Mouse (Mus musculus) hindbrain, embryonic 16.5 days (tissue): ENCODE results near the gene Dnase1l3. TPM values are rescaled to one million over a fixed set of nuclear protein-coding genes. Genes with fewer than 3 reads are reported as not detected.

Source experiments
- ATAC-seq: fragments of 200-750 bp; cut with Nextera tagmentation; 2 replicates; pipeline ENCODE4 v1.8.0; 2017; ENCODE audit warnings: moderate TSS enrichment, moderate library complexity
- H3K27ac ChIP-seq: fragments of 300-500 bp; sonication (generic); 2 replicates; pipeline ENCODE4 v1.5.1; 2014; ENCODE audit warnings: low read depth, mild to moderate bottlenecking, control low read depth, low read length, moderate library complexity
- H3K27me3 ChIP-seq: fragments of 300-500 bp; sonication (generic); replicated peaks from 2 replicates; pipeline ENCODE4 v1.6.1; 2014; ENCODE audit warnings: low read length; ENCODE audit not compliant: control insufficient read depth, insufficient read depth
- H3K36me3 ChIP-seq: fragments of 300-500 bp; sonication (generic); 2 replicates; pipeline ENCODE4 v1.6.1; 2014; ENCODE audit warnings: mild to moderate bottlenecking, low read length, moderate library complexity, mixed read lengths; ENCODE audit not compliant: control insufficient read depth, insufficient read depth
- H3K4me1 ChIP-seq: fragments of 300-500 bp; sonication (generic); 2 replicates; pipeline ENCODE4 v1.6.1; 2014; ENCODE audit warnings: low read depth, low read length; ENCODE audit not compliant: control insufficient read depth, insufficient read depth
- H3K4me2 ChIP-seq: fragments of 300-500 bp; sonication (generic); 2 replicates; pipeline ENCODE4 v1.6.1; 2014; ENCODE audit warnings: mild to moderate bottlenecking, low read length, control low read depth, moderate library complexity
- H3K4me3 ChIP-seq: fragments of 300-500 bp; sonication (generic); 2 replicates; pipeline ENCODE4 v1.5.1; 2014; ENCODE audit warnings: mild to moderate bottlenecking, low read length, control low read depth, moderate library complexity
- H3K9ac ChIP-seq: fragments of 300-500 bp; sonication (generic); 2 replicates; pipeline ENCODE4 v1.6.1; 2014; ENCODE audit warnings: low read depth, mild to moderate bottlenecking, control low read depth, low read length, moderate library complexity
- H3K9me3 ChIP-seq: fragments of 300-500 bp; sonication (generic); 2 replicates; pipeline ENCODE4 v1.6.1; 2014; ENCODE audit warnings: mild to moderate bottlenecking, low read length, moderate library complexity; ENCODE audit not compliant: control insufficient read depth
- WGBS: fragments of 180-500 bp; shearing (Covaris S2); extraction: QIAGEN DNeasy Blood & Tissue Kit; methylation state at CpG from one replicate; pipeline ENCODE4 v1.1.7; 2014; 5-methylcytosine and 5-hydroxymethylcytosine counted together
- polyA plus RNA-seq: library from polyadenylated mRNA; unstranded; fragments of >200 nt; fragmentation: Nextera tagmentation; extraction: Ambion mirVana; gene quantifications from 2 replicates; pipeline ENCODE4 v1.2.1, GENCODE M21; 2015

Dnase1l3 gene
- polyA plus RNA-seq, 1 experiment from 2014 or later = 0.08 TPM

DNA sequence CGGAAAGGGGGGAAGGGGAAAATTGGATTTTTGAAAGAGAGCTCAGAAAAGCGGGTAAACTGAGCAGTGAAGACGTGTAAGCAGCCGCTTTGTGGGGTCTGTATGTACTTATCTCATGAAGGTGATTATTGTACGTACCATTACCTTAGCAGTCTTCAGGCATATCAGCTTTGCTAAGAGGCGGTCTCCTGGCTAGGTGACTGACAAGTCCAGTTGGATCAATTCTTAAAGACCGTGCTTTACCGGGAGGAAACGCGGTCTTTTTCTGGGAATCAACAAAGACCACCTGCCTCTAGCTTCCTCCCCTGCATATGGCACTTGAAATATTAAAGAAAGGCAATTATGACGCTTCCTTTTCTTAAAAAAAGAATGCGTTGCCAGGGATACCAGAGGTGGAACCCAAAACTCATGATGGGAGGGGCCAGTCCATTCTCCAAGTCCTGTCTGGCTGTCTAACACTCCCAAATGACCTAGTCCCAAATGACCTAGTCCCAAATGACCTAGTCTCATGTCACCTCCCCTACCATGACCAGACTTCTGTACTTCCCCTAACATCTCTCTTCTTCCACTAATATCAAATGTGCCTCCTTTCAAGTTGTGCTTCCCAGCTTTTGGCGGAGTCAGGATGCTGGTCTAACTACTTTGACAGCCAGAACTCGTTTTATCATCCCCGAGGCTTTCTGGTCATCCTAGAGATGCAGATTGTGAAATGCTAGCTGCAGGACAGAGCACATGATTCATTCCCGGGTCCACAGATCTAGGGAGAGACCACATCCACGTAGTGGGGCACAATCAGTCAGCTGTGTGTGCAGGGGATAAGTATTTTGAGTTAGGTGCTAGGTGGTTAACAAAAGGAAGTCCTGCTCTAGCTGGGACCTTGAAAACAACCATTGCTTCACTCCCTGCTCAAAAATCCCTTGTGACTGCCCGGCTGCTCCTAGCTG is 9.6 kb upstream of the Dnase1l3 start:
- Histone ChIP-seq H3K9me3 (no peaks in the 10 kb centered on the region), H3K27ac (peak overlapping the region; percentile 42; the same call in 1 of the 2 replicates), H3K27me3 (peaks cover 2% of the 10 kb centered on the region; the same call in 1 of the 2 replicates), H3K4me2 (peak overlapping the region; percentile 62), H3K4me1 (peaks cover 10% of the 10 kb centered on the region), H3K9ac (peak overlapping the region; percentile 66), H3K36me3 (no peaks in the 10 kb centered on the region), H3K4me3 (peak overlapping the region; percentile 54)
- 32% methylated on average over 18 of the region's 18 CpGs for WGBS
- ATAC-seq = no peak

DNA sequence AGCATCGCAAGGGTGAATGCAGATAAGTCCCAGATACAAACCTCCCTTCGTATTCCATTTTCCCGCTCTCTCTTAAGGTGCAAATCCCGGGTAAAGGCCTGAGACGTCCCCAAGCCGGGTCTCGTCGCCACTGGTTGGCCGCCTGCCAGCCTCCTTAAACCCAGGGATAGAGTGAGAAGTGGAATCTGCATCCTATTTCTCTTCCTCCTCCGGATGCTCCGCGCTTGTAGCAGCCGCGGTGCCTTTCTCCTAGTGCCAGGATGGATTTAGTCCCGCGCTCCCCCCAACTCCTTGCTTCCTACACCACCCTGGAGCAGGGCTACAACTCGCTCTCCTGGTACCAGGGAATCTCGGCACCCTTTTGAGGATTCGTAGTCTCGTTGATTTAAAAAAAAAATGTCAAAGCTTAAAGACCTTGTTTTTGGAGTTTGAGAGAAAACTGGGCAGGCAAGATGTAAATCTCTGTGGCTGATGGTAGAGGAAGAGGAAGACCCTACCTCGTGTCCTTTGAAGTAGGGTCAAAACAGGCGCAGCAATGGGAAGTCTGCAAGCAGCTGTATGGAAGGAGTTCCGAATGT is 8.8 kb upstream of the Dnase1l3 start:
- Histone ChIP-seq H3K36me3 (no peaks in the 10 kb centered on the region), H3K27ac (peak overlapping the region; percentile 42), H3K9ac (peak overlapping the region; percentile 66), H3K9me3 (no peaks in the 10 kb centered on the region), H3K4me2 (peak overlapping the region; percentile 62), H3K4me3 (peak overlapping the region; percentile 54), H3K27me3 (peaks cover 2% of the 10 kb centered on the region; the same call in 1 of the 2 replicates), H3K4me1 (peaks cover 10% of the 10 kb centered on the region)
- under 1% methylated on average over 22 of the region's 23 CpGs for WGBS
- ATAC-seq = peak; percentile 81

DNA sequence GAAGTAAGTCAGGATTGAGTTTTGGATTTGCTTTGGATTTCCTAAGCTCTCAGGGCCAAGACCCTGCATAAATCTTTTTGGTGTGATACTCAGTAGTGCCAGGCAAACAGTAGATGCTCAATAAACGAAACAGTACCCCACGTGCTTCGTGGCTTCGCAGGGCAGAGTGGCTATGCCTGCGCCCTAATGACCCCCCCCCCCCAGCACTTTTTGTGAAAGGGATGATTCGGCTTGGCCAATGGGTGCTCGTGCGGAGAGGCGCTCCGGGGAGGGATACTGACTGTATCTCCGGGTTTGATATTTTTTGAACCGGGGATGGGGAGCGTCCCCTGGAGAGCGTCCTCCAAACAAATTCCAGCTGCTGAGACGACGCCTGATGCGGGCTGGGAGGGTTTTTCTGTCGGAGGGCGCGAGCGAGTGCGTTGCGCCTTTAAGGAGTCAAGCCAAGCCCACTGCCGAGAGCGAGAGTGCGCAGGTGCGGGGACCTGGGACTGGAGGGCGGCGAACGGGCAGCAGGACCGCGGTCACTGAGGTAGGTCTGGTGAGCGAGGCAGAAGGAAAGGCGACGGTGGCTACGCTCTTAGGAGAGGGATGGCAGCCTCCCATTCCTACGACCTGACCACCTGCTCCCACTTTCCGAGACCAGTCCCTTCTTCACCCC is 8.2 kb upstream of the Dnase1l3 start, which contains the start of gene Abhd6:
Abhd6 (plus strand) TSS at position 471 of the 661 bp plus-strand sequence.
- 1% methylated on average over 37 of the region's 38 CpGs for WGBS
- Histone ChIP-seq H3K4me1 (peaks cover 10% of the 10 kb centered on the region), H3K27ac (peak within 1 kb of the TSS; percentile 42), H3K9ac (peak within 1 kb of the TSS; percentile 66), H3K4me2 (peak within 1 kb of the TSS; percentile 62), H3K27me3 (peaks cover 2% of the 10 kb centered on the region; the same call in 1 of the 2 replicates), H3K36me3 (no peaks in the 10 kb centered on the region), H3K9me3 (no peaks in the 10 kb centered on the region), H3K4me3 (peak within 1 kb of the TSS; percentile 54)
- peak; percentile 95 for ATAC-seq

DNA sequence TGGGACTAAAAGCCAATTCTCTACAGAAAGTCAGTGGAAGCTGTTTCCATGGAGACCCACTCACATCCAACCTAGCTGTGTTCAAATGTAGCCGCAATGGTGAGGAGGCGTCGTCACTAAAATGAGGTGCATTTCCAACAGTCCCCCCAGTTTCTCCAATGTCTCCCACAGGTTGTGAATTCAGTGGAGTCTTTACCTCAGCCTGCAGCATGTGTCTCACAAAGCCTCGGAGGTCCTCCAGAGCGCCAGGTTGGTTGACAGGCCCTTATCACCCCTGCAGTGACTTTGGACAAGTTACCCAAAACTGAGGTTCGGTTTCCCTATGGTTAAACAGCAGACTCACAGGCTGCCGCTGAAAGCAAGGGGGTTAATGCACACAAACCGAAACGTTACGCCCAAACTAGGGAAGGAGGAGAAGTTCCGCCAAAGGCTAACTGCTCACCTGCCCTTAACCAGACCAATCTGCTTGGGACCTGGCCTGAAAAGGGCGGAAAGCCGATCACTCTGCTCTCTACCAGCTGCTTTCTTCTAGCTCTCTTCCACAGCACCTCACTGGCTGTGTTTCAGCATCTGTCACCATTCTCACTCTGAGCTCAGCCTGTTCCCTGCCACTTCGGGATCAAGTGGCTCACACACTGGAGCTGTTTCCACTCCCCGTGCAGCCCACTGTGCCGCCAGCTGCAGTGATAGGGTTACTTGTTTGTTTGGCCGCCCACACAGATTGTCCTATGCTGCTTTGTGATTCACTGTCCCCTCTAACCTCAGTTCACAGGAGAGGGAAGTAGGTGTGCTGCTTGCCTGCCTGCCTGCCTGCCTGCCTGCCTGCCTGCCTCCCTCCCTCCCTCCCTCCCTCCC is 6.7 kb upstream of the Dnase1l3 start:
- Histone ChIP-seq H3K4me3 (no peak overlapping the region), H3K4me1 (peaks cover 10% of the 10 kb centered on the region), H3K27me3 (peaks cover 2% of the 10 kb centered on the region; the same call in 1 of the 2 replicates), H3K9ac (no peak overlapping the region), H3K9me3 (no peaks in the 10 kb centered on the region), H3K4me2 (no peak overlapping the region), H3K27ac (no peak overlapping the region), H3K36me3 (no peaks in the 10 kb centered on the region)
- no peak for ATAC-seq
- 22% methylated on average over 17 of the region's 17 CpGs for WGBS

DNA sequence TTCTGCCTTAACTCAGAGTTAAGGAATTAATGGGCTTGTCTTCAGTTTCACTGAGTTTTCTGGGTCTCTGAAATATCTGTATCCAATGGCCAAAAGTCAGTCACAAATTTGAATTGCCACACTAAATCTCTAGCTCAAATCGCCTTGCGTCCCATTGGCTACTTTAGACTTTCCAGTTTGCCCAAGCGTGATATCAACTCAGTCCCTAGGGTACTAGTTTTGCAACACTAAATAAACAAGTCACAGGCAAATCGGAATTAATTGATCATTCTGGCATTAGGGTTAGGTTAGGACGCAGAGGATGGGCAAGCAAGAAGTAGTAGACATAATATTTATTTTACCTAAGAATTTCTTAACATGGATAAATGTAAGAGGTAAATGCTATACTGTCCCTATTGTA is 5.9 kb upstream of the Dnase1l3 start:
- H3K4me1 ChIP-seq = peaks cover 10% of the 10 kb centered on the region
- WGBS = 90% methylated on average over 5 of the region's 5 CpGs
- H3K9ac ChIP-seq = no peak overlapping the region
- ATAC-seq = no peak
- H3K4me3 ChIP-seq = no peak overlapping the region
- H3K36me3 ChIP-seq = no peaks in the 10 kb centered on the region
- no peak overlapping the region for H3K27ac ChIP-seq
- H3K4me2 ChIP-seq = no peak overlapping the region
- H3K27me3 ChIP-seq = peaks cover 2% of the 10 kb centered on the region; the same call in 1 of the 2 replicates
- no peaks in the 10 kb centered on the region for H3K9me3 ChIP-seq

DNA sequence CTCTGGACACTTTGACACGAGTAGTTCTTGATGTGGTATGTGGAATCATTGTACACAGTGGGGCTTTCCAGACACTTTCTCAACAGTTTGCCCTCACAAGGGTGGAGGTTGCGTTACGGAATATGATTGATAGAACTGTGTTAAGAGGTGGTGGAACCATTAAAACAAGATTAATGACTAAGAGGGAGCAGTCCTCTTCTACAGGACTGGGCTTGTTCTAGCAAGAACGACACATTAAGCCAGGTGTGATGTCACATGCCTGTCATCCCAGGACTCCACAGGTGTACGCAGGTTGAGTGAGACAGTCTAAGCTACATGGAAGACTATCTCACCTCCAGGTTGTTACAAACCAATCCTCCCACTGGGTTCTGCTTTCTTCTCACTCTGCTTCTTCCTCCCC is 5.1 kb upstream of the Dnase1l3 start:
- no peak overlapping the region for H3K27ac ChIP-seq
- WGBS = 85% methylated on average over 5 of the region's 5 CpGs

DNA sequence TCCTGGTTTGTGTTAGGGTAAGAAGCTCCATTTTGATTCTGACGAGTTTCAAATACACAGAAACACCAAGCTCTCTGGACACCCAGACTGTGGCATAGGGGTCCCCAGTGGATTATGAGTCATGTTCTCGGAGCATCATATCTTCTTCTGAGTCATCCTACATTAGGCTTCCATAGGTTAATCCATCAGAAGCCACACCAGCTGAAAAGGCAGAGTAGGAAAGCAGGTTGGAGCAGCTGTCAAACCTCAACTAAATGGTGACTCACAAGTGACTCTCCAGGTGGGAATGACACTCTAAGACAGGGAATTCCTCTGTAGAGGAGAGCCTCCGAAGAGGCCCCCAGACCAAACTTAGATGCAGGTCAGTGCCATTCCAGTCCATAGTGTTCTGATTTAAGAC is 4.7 kb upstream of the Dnase1l3 start:
- no peak overlapping the region for H3K9ac ChIP-seq
- peaks cover 4% of the 10 kb centered on the region for H3K4me1 ChIP-seq
- H3K36me3 ChIP-seq = no peaks in the 10 kb centered on the region
- no peak for ATAC-seq
- WGBS = 86% methylated on average over 3 of the region's 3 CpGs
- H3K4me2 ChIP-seq = no peak overlapping the region
- no peaks in the 10 kb centered on the region for H3K9me3 ChIP-seq
- peaks cover 2% of the 10 kb centered on the region; the same call in 1 of the 2 replicates for H3K27me3 ChIP-seq
- no peak overlapping the region for H3K4me3 ChIP-seq
- H3K27ac ChIP-seq = no peak overlapping the region

More for the DNA sequence above, 5.1 kb upstream of the Dnase1l3 start:
- no peak overlapping the region for H3K9ac ChIP-seq
- no peak overlapping the region for H3K4me2 ChIP-seq
- H3K27me3 ChIP-seq = peaks cover 2% of the 10 kb centered on the region; the same call in 1 of the 2 replicates
- no peak overlapping the region for H3K4me3 ChIP-seq
- no peaks in the 10 kb centered on the region for H3K36me3 ChIP-seq
- ATAC-seq = no peak
- H3K4me1 ChIP-seq = peaks cover 8% of the 10 kb centered on the region
- no peaks in the 10 kb centered on the region for H3K9me3 ChIP-seq

DNA sequence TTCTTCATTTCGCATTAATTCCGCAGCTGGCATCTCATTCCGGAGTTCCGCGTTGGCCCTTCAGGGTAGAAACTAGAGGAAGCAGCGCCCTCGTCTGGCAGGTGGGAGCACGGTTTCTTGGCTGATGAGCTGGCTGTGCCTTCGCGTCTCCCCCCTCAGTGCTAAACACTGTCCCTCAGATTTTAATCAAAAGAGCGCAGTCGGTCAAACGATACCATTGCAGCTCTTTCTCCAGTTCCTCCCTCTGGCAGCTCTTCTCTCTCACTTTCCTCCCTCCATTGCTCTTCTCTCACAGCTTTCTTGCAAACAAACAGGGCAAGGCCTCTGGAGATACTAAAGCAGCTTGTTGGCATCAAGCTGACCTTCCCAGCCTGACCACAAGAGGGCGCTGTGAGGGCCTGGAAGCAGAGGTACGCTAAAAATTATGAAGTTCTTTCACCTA is 2.9 kb upstream of the Dnase1l3 start:
- Histone ChIP-seq H3K4me3 (peak overlapping the region; percentile 16; the same call in 1 of the 2 replicates), H3K27ac (no peak overlapping the region), H3K9me3 (no peaks in the 10 kb centered on the region), H3K36me3 (no peaks in the 10 kb centered on the region), H3K4me1 (no peaks in the 10 kb centered on the region), H3K9ac (peak overlapping the region; percentile 55), H3K4me2 (peak overlapping the region; percentile 54), H3K27me3 (peaks cover 2% of the 10 kb centered on the region; the same call in 1 of the 2 replicates)
- peak; percentile 75; the same call in 1 of the 2 replicates for ATAC-seq
- whole genome bisulfite sequencing = 3% methylated on average over 15 of the region's 15 CpGs
